Mouse (Mus musculus): ENCODE results near the gene B4galt3. TPM values are rescaled to one million over a fixed set of nuclear protein-coding genes. Genes with fewer than 3 reads are reported as not detected.

Gene B4galt3
- total RNA-seq, 2 experiments from 2014 or later = 24.0 to 34.5 TPM

- ATAC-seq (replicated peaks; ENCODE audit: low FRiP score, low TSS enrichment, poor library complexity, severe bottlenecking) = 0 out of 2 replicates have a peak, but pooled peaks have one; percentile 17
Measured at GRCm38 (mm10) chr1:171258921-171259320, 11.2 kb upstream of the B4galt3 start.

GRCm38 (mm10) chr1:171260316-171260715 is 9.8 kb upstream of the B4galt3 start:
- ATAC-seq (replicated peaks; ENCODE audit: low FRiP score, low TSS enrichment, poor library complexity, severe bottlenecking) = no peak

GRCm38 (mm10) chr1:171262594-171263130 is 7.5 kb upstream of the B4galt3 start:
- ATAC-seq (replicated peaks; ENCODE audit: low FRiP score, low TSS enrichment, poor library complexity, severe bottlenecking) = peak; percentile 25; the same call in 1 of the 2 replicates

- no peak for ATAC-seq (replicated peaks; ENCODE audit: low FRiP score, low TSS enrichment, poor library complexity, severe bottlenecking)
Measured at GRCm38 (mm10) chr1:171263185-171263611, 6.9 kb upstream of the B4galt3 start.

GRCm38 (mm10) chr1:171263666-171264461 is 6.3 kb upstream of the B4galt3 start:
- ATAC-seq (replicated peaks; ENCODE audit: low FRiP score, low TSS enrichment, poor library complexity, severe bottlenecking) = no peak

- no peak for ATAC-seq (replicated peaks; ENCODE audit: low FRiP score, low TSS enrichment, poor library complexity, severe bottlenecking)
Measured at GRCm38 (mm10) chr1:171265971-171266744, 4.0 kb upstream of the B4galt3 start.

GRCm38 (mm10) chr1:171268341-171268740 is 1.8 kb upstream of the B4galt3 start:
- no peak for ATAC-seq (replicated peaks; ENCODE audit: low FRiP score, low TSS enrichment, poor library complexity, severe bottlenecking)

GRCm38 (mm10) chr1:171270573-171270900 is 409 bp downstream of the B4galt3 start:
- peak; percentile 39 for ATAC-seq (replicated peaks; ENCODE audit: low FRiP score, low TSS enrichment, poor library complexity, severe bottlenecking)

- ATAC-seq (replicated peaks; ENCODE audit: low FRiP score, low TSS enrichment, poor library complexity, severe bottlenecking) = no peak
Measured at GRCm38 (mm10) chr1:171271196-171271595, 1.1 kb downstream of the B4galt3 start.

GRCm38 (mm10) chr1:171271622-171272021 is 1.5 kb downstream of the B4galt3 start:
- no peak for ATAC-seq (replicated peaks; ENCODE audit: low FRiP score, low TSS enrichment, poor library complexity, severe bottlenecking)

- no peak for ATAC-seq (replicated peaks; ENCODE audit: low FRiP score, low TSS enrichment, poor library complexity, severe bottlenecking)
Measured at GRCm38 (mm10) chr1:171272086-171272485, 2.0 kb downstream of the B4galt3 start.

GRCm38 (mm10) chr1:171274171-171274570 is 4.0 kb downstream of the B4galt3 start:
- ATAC-seq (replicated peaks; ENCODE audit: low FRiP score, low TSS enrichment, poor library complexity, severe bottlenecking) = no peak

- no peak for ATAC-seq (replicated peaks; ENCODE audit: low FRiP score, low TSS enrichment, poor library complexity, severe bottlenecking)
Measured at GRCm38 (mm10) chr1:171275144-171275734, 5.1 kb downstream of the B4galt3 start.

GRCm38 (mm10) chr1:171276110-171276748 is 6.1 kb downstream of the B4galt3 start:
- no peak for ATAC-seq (replicated peaks; ENCODE audit: low FRiP score, low TSS enrichment, poor library complexity, severe bottlenecking)

- ATAC-seq (replicated peaks; ENCODE audit: low FRiP score, low TSS enrichment, poor library complexity, severe bottlenecking) = no peak
Measured at GRCm38 (mm10) chr1:171277736-171278135, 7.6 kb downstream of the B4galt3 start.

GRCm38 (mm10) chr1:171278436-171278835 is 8.3 kb downstream of the B4galt3 start:
- ATAC-seq (replicated peaks; ENCODE audit: low FRiP score, low TSS enrichment, poor library complexity, severe bottlenecking) = no peak

- no peak for ATAC-seq (replicated peaks; ENCODE audit: low FRiP score, low TSS enrichment, poor library complexity, severe bottlenecking)
Measured at GRCm38 (mm10) chr1:171279012-171279705, 9.0 kb downstream of the B4galt3 start.

GRCm38 (mm10) chr1:171279721-171280120 is 9.6 kb downstream of the B4galt3 start:
- no peak for ATAC-seq (replicated peaks; ENCODE audit: low FRiP score, low TSS enrichment, poor library complexity, severe bottlenecking)
